Mouse (Mus musculus) urinary bladder, postnatal 10 days (tissue): ENCODE results near the gene Psma3.
"Not testable (repeated sequence)": the region's sequence is repeated elsewhere in the genome, so short reads cannot be mapped to it uniquely, and the experiment has no call there.

ENCODE experiments used
- DNase-seq: peaks from one replicate; pipeline ENCODE4 v3.0.0; 2022; ENCODE audit warnings: low spot score

Gene Psma3

DNA sequence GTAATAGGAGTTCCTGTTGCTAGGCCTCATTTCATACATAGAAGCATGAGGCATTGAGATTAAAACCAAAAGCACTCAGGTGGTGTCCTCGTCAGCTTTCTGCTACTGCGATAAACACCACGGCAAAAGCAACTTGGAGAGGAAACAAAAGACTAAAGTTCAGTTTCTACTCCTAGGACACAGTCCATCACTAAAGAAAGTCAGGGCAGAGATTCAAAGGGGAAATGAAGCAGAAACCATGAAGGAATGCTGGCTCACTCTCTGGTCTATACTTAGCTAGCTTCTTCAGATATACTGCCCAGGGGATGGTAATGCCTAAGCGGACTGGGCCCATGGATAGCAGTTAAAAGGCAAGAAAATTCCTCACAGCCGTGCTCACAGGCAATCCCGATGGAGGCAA is 27.0 kb downstream of the Psma3 start:
- no peak for DNase-seq

- DNase-seq, result no peak
Measured at GRCm38 (mm10) chr12:71003760-71004426, 29.5 kb downstream of the Psma3 start.

GRCm38 (mm10) chr12:71006141-71006540 is 31.7 kb downstream of the Psma3 start:
- no peak for DNase-seq

GRCm38 (mm10) chr12:71006901-71007300 is 32.5 kb downstream of the Psma3 start:
- DNase-seq, result no peak

GRCm38 (mm10) chr12:71009769-71010168 is 35.3 kb downstream of the Psma3 start:
- no peak for DNase-seq

- DNase-seq, result no peak
Measured at GRCm38 (mm10) chr12:71014845-71015362, 40.5 kb downstream of the Psma3 start.

DNA sequence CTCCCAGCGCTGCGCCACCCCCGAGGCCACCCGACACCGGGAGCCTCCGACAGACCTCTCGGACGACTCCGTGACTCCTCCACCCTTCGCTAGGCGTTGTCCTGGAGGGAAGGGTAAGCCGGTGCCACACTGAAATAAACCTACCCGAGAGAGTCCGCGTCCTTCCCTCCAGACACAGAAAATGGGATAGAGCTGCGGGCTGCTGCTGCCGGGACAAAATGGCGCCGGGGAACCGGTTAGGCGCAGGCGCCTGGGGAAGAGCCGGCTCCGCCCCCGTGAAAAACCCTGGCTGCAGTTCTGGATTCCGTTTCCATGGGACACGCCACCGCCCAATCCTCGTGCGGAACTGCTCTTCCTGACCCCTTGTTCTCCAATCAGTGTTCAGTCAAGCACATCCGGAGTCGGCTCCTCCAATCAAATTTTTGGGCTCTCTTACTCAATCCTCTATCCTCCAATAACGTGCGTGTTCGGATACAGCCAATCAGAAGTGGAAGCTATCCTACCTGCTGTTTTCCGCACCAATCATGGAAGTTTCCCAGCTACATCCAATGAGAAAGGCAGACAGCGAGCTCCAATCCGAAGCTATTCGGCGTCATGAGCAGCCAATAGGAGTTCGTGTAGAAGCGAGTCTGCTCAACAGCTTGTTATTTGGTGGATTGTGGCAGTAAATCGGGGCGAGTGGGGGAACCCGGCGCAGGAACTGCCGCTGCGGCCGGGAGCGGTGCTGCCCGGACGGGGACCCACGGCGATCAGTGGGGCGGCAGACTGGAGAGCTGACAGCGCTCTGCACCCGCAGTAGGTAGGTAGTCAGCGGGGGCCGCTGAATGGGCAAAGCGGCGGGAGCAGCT is 41.2 kb downstream of the Psma3 start, which contains the start of gene Arid4a:
Arid4a (plus strand) TSS at position 628 of the 848 bp plus-strand sequence.
- DNase-seq, result peak; percentile 81

GRCm38 (mm10) chr12:71016211-71016502 is 41.7 kb downstream of the Psma3 start:
- peak; percentile 20 for DNase-seq

DNA sequence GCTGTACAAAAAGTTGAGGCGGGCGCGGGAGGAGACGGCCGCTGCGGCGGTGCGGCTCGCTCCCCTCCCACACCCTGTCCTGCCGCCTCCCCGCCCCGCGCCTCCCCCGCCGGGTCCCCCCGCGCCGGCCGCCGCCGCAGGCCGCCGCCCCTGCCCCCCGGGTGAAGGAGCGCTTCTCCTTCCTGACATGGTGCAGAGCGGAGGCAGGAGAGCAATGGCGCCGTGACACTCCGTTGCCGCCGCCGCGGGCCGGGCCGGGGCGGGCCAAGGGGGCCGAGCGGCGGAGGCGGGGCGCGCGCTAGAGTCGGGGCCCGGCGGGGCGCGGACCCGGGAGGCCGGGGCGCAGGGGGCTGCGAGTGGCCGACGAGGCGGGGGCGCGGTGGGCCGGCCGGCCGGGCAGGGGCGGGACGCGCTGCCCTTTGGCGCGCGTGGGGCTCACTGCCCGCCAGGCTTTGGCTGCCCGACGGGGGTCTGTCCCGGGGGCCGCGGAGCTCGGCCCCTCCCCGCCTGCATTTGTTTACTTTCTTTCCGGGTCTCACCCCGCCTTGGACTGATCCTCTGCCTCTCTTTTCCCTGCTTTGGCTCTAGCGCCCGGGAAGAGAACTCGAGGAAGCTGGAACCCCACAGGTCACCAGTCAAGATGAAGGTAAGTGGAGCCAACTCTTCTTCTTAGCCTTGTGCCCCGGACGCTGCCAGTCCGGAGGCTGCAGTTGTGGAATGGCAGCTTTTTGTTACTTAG is 42.3 kb downstream of the Psma3 start:
- DNase-seq, result no peak

DNA sequence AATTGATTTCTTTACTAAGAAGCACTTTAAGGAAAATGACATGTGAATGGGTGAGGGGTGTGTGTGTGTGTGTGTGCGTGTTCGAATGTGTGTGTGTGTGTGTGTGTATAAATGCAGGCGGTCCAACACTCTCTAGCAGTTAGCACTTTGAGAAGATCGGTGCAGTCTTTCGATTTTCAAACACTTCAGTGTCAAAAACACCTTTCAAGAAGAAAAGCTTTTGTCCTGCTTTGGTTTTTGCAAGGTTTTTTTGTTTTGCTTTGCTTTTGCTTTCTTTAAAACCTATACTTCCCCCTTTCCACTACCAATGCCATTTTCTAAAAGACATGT is 42.8 kb downstream of the Psma3 start:
- DNase-seq, result no peak

DNA sequence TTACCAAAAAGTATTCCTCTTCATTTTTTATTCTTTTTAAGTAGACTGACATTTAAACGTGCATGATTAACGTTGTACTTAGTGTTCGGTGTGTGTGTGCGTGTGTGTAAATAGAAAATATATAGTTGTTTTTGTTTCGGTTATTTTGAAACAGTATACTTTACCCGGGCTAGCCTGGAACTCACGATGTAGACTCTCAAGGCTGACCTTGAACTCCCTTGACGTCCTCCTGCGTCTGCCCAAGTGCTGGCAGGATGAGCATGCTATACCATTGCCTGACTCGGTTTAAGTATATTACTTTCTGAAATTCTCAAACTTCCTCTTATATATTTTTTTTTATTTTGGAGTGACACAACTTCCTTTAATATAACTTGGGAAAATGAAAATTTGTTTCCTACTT is 43.4 kb downstream of the Psma3 start:
- no peak for DNase-seq

- no peak for DNase-seq
Measured at GRCm38 (mm10) chr12:71019211-71019610, 44.8 kb downstream of the Psma3 start.

- DNase-seq, result no peak
Measured at GRCm38 (mm10) chr12:71024411-71024810, 50.0 kb downstream of the Psma3 start.

DNA sequence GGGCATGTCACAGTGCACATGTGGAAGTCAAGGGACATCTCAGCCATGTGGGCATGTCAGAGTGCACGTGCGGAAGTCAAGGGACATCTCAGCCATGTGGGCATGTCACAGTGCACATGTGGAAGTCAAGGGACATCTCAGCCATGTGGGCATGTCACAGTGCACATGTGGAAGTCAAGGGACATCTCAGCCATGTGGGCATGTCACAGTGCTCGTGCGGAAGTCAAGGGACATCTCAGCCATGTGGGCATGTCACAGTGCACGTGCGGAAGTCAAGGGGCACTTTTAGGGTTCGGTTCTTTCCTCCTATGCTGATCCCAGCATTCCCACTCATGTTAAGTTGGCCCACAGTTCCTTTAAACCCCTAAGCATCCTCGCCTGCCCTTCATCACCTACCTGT is 53.8 kb downstream of the Psma3 start:
- DNase-seq, result not testable (repeated sequence)

- no peak for DNase-seq
Measured at GRCm38 (mm10) chr12:71030260-71030659, 55.8 kb downstream of the Psma3 start.

DNA sequence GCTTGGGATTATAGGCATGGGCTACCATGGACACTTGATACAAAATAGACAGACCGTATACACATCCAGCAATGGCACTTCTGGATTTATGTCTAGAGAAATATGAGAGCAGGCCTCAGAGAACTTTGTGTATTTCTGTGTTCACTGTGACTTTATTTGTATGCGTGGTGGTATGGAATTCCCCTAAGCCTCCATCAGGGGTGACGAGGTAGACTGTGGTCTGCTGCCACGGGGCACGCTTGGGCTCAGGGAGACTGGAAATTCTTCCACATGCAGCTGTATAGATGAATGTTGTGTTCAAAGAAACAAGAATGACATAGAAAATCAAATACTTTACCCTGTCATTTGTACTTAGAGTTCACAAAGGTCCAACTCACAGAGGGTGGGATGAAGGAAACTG is 56.3 kb downstream of the Psma3 start:
- DNase-seq, result no peak

- no peak for DNase-seq
Measured at GRCm38 (mm10) chr12:71035826-71036225, 61.4 kb downstream of the Psma3 start.

DNA sequence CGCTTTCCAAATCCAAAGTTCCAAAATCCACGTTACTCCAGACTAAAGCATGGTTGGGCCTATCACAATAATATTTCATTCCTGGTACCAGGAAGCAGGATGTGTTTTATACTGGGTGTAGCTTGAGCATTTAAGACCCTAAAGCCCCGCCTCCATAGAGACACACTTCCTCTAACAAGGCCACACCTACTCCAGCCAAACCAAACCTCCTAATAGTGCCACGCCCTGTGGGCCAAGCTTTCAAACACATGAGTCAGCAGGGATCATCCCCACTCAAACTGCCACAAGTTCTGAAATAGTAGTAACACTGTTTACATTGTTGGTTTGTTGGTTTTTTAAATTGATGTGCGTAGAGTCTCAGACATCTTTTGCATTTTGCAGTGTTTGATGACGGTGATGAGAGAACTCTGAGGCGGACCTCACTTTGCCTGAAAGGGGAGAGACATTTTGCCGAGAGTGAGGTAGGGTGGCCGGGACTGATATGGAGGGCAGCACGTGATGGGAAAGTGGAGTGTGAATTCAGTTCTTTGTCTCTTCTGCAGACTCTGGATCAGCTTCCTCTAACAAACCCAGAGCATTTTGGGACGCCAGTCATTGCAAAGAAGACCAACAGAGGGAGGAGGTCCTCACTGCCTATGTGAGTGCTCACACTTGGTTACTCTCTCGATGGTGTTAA is 62.4 kb downstream of the Psma3 start:
- DNase-seq, result no peak

DNA sequence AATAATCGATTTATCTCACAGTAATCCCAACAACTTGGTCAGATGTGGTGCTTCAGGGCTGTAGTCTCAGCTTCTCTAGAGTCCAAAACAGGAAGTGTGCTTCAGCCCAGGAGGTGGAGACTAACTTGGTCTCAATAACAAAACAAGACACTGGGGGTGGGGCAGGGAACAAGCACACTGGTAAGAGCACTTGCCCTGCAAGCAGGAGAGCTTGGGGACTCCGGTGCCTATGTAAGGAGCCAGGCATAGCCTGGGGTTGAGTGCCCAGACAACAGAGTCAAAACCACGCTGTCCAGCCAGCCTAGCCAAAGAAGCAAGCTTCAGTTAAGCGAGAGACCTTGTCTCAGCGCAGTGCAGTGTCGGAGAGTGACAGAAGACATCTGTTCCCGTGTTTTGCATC is 66.0 kb downstream of the Psma3 start:
- DNase-seq, result no peak

DNA sequence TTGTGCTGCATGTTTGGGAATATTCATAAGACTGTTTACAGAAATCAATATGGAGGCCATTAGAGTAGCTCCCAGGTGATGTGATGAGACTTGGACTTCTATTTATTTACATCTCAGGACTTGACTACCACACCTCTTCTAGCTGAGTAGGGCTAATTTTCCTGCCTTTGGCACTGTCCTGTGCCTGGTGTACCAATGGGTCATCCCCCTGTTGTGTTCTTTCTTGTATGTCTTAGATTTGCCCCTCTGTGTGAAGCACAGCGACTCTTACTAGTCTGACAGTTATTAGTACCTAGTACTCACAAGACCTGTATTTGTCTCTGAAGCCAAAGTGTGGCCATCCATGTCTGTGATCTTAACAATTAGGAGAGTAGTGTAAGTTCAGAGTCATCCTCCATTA is 68.0 kb downstream of the Psma3 start:
- no peak for DNase-seq

DNA sequence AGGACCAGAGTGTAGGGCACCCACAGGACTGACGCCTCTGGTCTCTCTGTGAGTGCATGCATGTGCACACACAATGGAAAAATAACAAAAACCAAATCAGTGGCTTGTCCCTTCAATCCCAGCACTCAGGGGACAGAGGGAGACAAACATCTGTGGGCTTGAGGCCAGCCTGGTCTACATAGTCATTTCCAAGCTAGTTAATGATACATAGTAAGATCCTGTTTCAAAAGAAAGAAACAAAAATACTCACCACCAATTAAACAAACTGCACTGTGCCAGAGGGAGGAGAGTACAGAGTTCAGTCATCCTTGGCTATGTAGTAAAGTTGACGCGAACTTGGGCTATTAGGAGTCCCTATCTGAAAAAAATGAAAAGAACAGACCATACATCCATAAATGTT is 69.2 kb downstream of the Psma3 start:
- no peak for DNase-seq

GRCm38 (mm10) chr12:71044488-71044887 is 70.1 kb downstream of the Psma3 start:
- no peak for DNase-seq
